Mouse (Mus musculus) kidney, embryonic 16.5 days (tissue): Measurements from ENCODE around the gene Pank1. TPM values are rescaled to one million over a fixed set of nuclear protein-coding genes. Genes with fewer than 3 reads are reported as not detected.
A peak's percentile ranks its signal among the peaks of the same experiment; 100 is the strongest.

Experiments
- ATAC-seq: fragments of 200-750 bp; cut with Nextera tagmentation; 2 replicates; pipeline ENCODE4 v1.8.0; 2017; ENCODE audit warnings: moderate TSS enrichment; ENCODE audit not compliant: low FRiP score, low TSS enrichment
- H3K27ac ChIP-seq: fragments of 300-500 bp; sonication (generic); 2 replicates; pipeline ENCODE4 v1.5.1; 2014; ENCODE audit warnings: low read length
- H3K27me3 ChIP-seq: fragments of 300-500 bp; sonication (generic); 2 replicates; pipeline ENCODE4 v1.6.1; 2014; ENCODE audit warnings: low read length, control low read depth, mixed read lengths; ENCODE audit not compliant: insufficient read depth
- H3K36me3 ChIP-seq: fragments of 300-500 bp; sonication (generic); 2 replicates; pipeline ENCODE4 v1.6.1; 2014; ENCODE audit warnings: low read length, control low read depth, mixed read lengths; ENCODE audit not compliant: insufficient read depth
- H3K4me1 ChIP-seq: fragments of 300-500 bp; sonication (generic); 2 replicates; pipeline ENCODE4 v1.6.1; 2014; ENCODE audit warnings: low read length, control low read depth, mixed read lengths; ENCODE audit not compliant: insufficient read depth
- H3K4me2 ChIP-seq: fragments of 300-500 bp; sonication (generic); replicated peaks from 2 replicates; pipeline ENCODE4 v1.6.1; 2014; ENCODE audit warnings: low read depth, low read length
- H3K4me3 ChIP-seq: fragments of 300-500 bp; sonication (generic); 2 replicates; pipeline ENCODE4 v1.5.1; 2014; ENCODE audit warnings: mild to moderate bottlenecking, low read length
- H3K9ac ChIP-seq: fragments of 300-500 bp; sonication (generic); replicated peaks from 2 replicates; pipeline ENCODE4 v1.6.1; 2014; ENCODE audit warnings: low read length
- H3K9me3 ChIP-seq: fragments of 300-500 bp; sonication (generic); 2 replicates; pipeline ENCODE4 v1.6.1; 2016; ENCODE audit warnings: low read length, control low read depth
- WGBS: fragments of 180-500 bp; shearing (Covaris S2); extraction: QIAGEN DNeasy Blood & Tissue Kit; methylation state at CpG from one replicate; pipeline ENCODE4 v1.1.7; 2014; 5-methylcytosine and 5-hydroxymethylcytosine counted together
- polyA plus RNA-seq: library from polyadenylated mRNA; unstranded; fragments of >200 nt; fragmentation: Nextera tagmentation; extraction: Ambion mirVana; gene quantifications from 2 replicates; pipeline ENCODE4 v1.2.1, GENCODE M21; 2015

Gene Pank1
- polyA plus RNA-seq, 1 experiment from 2014 or later = 7.4 TPM

DNA sequence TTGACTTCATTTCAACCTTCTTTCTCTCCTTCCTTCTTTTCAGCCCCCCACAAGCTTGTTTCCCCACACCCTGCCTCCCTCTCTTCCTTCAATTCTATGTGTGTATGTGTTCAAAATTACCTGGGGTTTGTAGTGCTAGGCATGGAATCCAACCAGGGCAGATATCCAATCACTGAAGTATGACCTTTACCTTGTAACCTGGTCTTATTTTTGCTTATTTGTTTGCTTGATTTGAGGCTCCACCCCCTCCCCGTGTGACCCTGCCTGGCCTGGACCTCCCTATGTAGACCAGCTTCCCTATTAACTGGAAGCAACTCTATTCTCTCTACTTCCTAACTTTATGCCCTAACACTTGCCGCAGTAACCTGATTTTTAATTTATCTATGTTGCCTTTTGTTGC is 3.2 kb upstream of the Pank1 start:
- Histone ChIP-seq H3K9me3 (no peaks in the 10 kb centered on the region), H3K9ac (no peak overlapping the region), H3K4me2 (no peak overlapping the region), H3K36me3 (no peaks in the 10 kb centered on the region), H3K4me1 (peaks cover 7% of the 10 kb centered on the region), H3K27ac (no peak overlapping the region), H3K27me3 (no peaks in the 10 kb centered on the region), H3K4me3 (no peak overlapping the region)
- 81% methylated on average over 2 of the region's 2 CpGs for WGBS
- no peak for ATAC-seq

DNA sequence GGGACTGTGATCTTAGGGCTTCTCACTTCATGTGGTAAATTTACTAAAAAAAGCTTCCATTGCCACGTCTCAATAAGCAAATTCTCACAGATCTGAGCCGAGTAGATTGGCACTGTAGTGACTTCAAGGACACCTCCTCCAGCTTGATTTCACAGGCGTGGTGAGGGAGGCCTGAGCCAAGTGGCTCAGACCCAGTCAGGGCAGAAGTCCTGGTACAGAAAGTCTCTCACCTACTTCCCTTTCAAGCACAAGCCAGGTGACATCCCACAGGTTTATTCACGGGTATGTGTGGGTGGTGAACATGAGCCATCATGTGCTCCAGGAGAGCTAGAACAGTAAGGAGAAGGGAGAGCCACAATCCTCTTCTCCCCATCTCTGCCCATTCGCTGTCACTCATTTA is 1.9 kb upstream of the Pank1 start:
- H3K4me1 ChIP-seq = peaks cover 17% of the 10 kb centered on the region
- 76% methylated on average over 5 of the region's 5 CpGs for WGBS
- H3K27ac ChIP-seq = no peak overlapping the region
- no peak overlapping the region for H3K9ac ChIP-seq
- H3K4me3 ChIP-seq = no peak overlapping the region
- ATAC-seq = no peak
- H3K4me2 ChIP-seq = no peak overlapping the region
- H3K9me3 ChIP-seq = no peaks in the 10 kb centered on the region
- no peaks in the 10 kb centered on the region for H3K36me3 ChIP-seq
- H3K27me3 ChIP-seq = no peaks in the 10 kb centered on the region

DNA sequence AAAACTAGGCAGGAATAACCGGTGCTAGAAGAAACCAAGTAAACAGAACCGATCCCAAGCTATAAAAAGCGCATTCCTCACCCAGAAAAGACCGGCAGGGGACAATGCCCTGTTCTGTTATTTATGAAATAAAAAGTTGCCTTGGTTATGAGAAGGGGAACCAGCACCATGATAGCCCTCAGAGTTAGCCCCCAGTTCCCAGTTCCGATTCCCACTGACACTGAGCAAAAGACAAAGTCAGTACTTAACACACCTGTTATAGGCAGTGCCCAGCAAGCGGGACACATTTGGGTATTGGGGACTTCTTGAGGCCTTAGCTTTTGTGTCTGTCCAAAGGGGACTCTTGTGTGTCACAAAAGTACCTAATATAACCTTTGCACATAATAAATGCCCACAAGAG is 369 bp upstream of the Pank1 start:
- WGBS = 17% methylated on average over 6 of the region's 6 CpGs
- peak overlapping the region; percentile 73 for H3K4me2 ChIP-seq
- H3K27me3 ChIP-seq = no peaks in the 10 kb centered on the region
- H3K9me3 ChIP-seq = no peaks in the 10 kb centered on the region
- H3K36me3 ChIP-seq = no peaks in the 10 kb centered on the region
- no peak for ATAC-seq
- peak overlapping the region; percentile 99 for H3K27ac ChIP-seq
- peak overlapping the region; percentile 88 for H3K4me3 ChIP-seq
- H3K4me1 ChIP-seq = peaks cover 17% of the 10 kb centered on the region
- H3K9ac ChIP-seq = peak overlapping the region; percentile 97

DNA sequence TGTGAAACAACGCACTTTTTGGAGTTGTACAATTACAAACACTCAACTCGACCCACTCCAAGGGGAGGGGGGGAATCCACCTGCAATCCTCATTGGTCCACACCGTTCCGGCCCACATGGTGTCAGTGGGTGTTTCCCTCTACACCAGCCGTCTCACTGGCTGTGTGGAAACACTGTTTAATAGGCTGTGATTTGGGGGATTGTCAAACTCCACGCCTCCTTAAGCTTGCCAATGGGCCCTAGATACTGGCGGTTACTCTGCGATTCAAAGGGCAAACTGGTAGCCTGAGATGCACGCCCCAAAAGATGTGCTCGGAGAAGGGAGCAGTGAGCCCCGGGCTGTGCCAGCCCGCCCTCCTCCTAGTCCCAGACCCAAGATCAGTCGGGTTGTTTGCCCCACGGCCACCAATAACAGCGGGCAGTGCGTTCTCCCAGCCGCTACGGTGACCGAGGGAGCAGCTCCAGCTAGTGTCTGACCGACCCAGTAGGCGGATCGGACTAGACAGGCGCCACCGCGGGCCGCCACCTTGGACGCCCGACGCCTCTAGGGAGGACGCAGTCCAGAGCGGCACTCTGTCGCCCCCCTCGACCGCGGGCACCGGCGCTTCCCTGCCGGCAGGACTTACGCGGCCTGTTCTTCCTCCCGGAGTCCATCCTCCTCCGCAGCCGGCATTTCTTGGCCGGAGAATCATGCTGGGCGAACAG is 1.2 kb downstream of the Pank1 start:
- peak overlapping the region; percentile 97 for H3K9ac ChIP-seq
- H3K36me3 ChIP-seq = no peaks in the 10 kb centered on the region
- peak overlapping the region; percentile 88 for H3K4me3 ChIP-seq
- peaks cover 17% of the 10 kb centered on the region for H3K4me1 ChIP-seq
- no peaks in the 10 kb centered on the region for H3K9me3 ChIP-seq
- H3K27me3 ChIP-seq = no peaks in the 10 kb centered on the region
- H3K27ac ChIP-seq = peak overlapping the region; percentile 99
- WGBS = under 1% methylated on average over 41 of the region's 45 CpGs
- peak; percentile 97 for ATAC-seq
- H3K4me2 ChIP-seq = peak overlapping the region; percentile 73

DNA sequence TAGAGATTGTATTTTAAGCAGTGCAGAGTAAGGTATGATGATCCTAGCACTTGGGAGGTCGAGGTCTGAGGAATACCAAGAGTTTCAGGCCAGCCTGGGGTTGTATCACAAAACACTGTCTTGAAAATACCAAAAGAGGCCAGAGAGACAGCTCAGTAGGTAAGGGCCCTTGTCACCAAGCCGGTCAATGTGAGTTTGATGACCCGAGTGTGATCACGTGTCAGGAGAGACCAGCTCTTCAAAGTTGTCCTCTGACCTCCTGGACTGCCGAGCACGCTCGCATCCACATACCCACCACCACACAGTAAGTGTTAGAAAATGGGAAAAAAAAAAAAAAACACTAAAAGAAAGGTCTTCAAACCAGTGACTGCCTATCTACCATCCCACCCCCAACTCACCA is 2.6 kb downstream of the Pank1 start:
- H3K36me3 ChIP-seq = no peaks in the 10 kb centered on the region
- no peak overlapping the region for H3K9ac ChIP-seq
- 54% methylated on average over 7 of the region's 7 CpGs for WGBS
- ATAC-seq = no peak
- H3K27ac ChIP-seq = no peak overlapping the region
- peak overlapping the region; percentile 73 for H3K4me2 ChIP-seq
- H3K9me3 ChIP-seq = no peaks in the 10 kb centered on the region
- H3K4me3 ChIP-seq = no peak overlapping the region
- H3K27me3 ChIP-seq = no peaks in the 10 kb centered on the region
- H3K4me1 ChIP-seq = peaks cover 17% of the 10 kb centered on the region

DNA sequence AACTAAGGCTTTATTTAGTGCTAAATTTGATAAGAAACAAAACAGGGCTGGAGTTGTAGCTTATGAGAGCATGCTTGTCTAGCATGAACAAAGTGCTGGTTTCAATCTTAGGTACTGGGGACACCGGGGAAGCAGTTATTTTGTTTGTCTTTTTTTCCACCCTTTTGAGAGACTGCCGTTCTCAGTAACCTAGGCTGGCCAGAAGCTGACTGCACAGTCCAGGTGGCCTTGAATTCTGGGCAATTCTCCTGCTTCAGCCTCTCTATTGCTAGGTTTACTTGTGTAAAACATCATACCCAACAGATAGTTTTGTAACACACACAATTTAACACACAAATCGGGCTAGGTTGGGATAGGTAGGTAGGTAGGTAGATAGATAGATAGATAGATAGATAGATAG is 9.9 kb downstream of the Pank1 start:
- Histone ChIP-seq H3K9ac (no peak overlapping the region), H3K4me3 (no peak overlapping the region), H3K27me3 (no peaks in the 10 kb centered on the region), H3K27ac (no peak overlapping the region), H3K9me3 (no peaks in the 10 kb centered on the region), H3K4me2 (no peak overlapping the region), H3K36me3 (no peaks in the 10 kb centered on the region), H3K4me1 (peaks cover 8% of the 10 kb centered on the region; the same call in 1 of the 2 replicates)
- ATAC-seq = no peak
- 68% methylated on average over 3 of the region's 3 CpGs for WGBS

DNA sequence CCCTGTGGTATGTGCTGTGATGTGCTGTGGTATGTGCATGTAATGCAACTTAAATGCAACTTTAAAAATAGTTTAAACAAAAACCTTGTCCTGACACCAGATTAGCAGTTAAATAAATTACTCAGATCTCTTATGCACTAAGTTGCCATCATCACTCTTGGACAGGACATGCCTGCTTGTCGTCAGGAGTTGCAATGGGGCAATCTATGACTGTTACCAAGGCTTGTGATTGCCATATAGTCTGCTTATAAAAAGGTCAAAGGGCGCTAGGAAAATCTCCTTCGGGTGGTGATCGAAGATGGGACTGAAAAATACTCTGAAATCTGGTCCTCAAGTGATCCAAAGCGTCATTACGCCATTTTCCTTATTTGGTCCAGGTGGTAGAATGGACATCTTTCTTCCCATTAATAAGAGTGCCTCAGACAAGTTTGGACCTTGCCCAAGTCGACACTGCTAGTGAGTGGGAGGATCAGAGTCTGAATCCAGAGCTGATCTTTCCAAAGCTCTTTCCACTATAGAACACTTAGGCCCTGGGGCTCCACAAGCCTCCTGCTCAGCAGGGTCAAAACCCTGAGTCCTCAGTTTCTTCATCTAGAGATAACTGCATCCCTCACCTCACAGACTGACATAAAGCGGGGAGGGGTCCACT is 11.0 kb downstream of the Pank1 start:
- H3K4me3 ChIP-seq = no peak overlapping the region
- H3K9ac ChIP-seq = no peak overlapping the region
- H3K4me2 ChIP-seq = no peak overlapping the region
- H3K27ac ChIP-seq = peak overlapping the region; percentile 38; the same call in 1 of the 2 replicates
- H3K27me3 ChIP-seq = no peaks in the 10 kb centered on the region
- no peaks in the 10 kb centered on the region for H3K9me3 ChIP-seq
- ATAC-seq = 0 out of 2 replicates have a peak, but pooled peaks have one; percentile 42
- WGBS = 86% methylated on average over 8 of the region's 8 CpGs
- peaks cover 8% of the 10 kb centered on the region; the same call in 1 of the 2 replicates for H3K4me1 ChIP-seq
- no peaks in the 10 kb centered on the region for H3K36me3 ChIP-seq

DNA sequence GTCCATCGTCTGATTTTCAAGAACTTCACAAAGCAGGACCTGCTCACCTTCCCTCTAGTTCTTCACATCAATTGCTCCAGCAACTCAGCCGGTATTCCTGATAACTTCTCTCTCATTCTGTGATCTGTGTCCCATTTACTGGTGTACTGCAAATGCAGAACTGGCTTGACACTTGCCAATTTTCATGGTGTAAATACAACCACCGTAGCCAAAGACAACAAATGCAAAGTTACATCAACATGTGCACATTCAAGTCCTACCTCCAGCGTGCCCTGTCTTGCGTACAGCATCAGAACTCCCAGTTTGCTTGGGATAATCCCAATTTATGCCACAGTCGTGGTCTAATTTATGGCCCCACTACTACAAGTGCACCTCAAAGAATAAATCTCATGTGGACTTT is 15.5 kb downstream of the Pank1 start:
- no peak for ATAC-seq
- no peak overlapping the region for H3K9ac ChIP-seq
- no peak overlapping the region for H3K4me2 ChIP-seq
- 78% methylated on average over 6 of the region's 6 CpGs for WGBS
- H3K9me3 ChIP-seq = no peaks in the 10 kb centered on the region
- no peak overlapping the region for H3K4me3 ChIP-seq
- H3K36me3 ChIP-seq = no peaks in the 10 kb centered on the region
- no peak overlapping the region for H3K27ac ChIP-seq
- peaks cover 19% of the 10 kb centered on the region for H3K4me1 ChIP-seq
- H3K27me3 ChIP-seq = no peaks in the 10 kb centered on the region

DNA sequence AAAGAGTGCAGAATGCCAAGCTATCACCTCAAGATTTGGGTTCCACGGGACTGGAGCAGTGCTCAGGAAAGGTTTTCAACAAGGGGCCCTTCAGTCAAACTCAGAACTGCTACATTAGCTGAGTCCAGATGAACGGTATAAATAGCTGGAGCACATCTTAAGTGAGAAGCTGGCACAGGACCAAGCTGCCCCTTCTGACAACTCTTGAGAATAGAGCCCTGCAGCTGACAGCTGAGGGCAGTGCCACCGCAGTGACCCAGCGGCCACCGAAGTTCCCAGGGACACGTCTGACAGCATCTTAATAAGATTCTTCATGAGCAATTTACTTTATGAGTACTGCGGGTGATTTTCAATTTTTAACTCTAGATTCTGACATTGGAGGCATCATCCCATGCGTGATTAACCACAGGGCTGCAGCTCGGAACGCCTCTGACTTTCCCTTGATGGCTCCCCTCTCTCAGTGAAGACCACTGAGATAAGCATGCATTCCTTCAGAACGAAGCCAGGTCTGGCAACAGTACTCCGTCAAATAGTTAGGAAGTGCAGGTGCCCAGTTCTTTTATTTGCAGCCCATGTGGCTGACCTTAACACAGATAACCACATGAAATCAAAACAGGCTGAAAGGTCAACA is 23.1 kb downstream of the Pank1 start:
- no peaks in the 10 kb centered on the region for H3K9me3 ChIP-seq
- no peaks in the 10 kb centered on the region for H3K27me3 ChIP-seq
- H3K4me2 ChIP-seq = no peak overlapping the region
- H3K9ac ChIP-seq = no peak overlapping the region
- H3K36me3 ChIP-seq = no peaks in the 10 kb centered on the region
- peak overlapping the region; percentile 13; the same call in 1 of the 2 replicates for H3K27ac ChIP-seq
- WGBS = 38% methylated on average over 12 of the region's 12 CpGs
- peak; percentile 28; the same call in 1 of the 2 replicates for ATAC-seq
- H3K4me3 ChIP-seq = no peak overlapping the region
- H3K4me1 ChIP-seq = peaks cover 29% of the 10 kb centered on the region

DNA sequence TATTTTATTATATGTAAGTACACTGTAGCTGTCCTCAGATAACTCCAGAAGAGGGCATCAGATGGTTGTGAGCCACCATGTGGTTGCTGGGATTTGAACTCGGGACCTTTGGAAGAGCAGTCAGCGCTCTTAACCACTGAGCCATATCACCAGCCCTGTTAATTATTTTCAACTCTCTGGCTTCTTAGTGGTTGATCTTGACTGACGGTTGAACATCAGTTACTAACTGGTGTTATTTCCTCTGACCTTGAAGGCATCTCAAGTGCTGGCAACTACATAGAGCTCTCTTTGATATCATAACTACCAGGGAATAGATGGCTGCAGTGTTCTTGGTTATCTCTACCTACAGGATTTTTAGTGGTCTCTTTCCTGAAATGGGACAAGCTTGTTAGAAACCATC is 28.1 kb downstream of the Pank1 start:
- 80% methylated on average over 3 of the region's 3 CpGs for WGBS
- Histone ChIP-seq H3K4me2 (no peak overlapping the region), H3K9me3 (no peaks in the 10 kb centered on the region), H3K4me1 (peaks cover 5% of the 10 kb centered on the region), H3K4me3 (no peak overlapping the region), H3K27ac (no peak overlapping the region), H3K36me3 (no peaks in the 10 kb centered on the region), H3K9ac (no peak overlapping the region), H3K27me3 (no peaks in the 10 kb centered on the region)
- ATAC-seq = no peak
